Mouse (Mus musculus) testis, adult 2 months (tissue): Measurements from ENCODE around the gene Nup107.

Experiments
- CTCF ChIP-seq: fragments of 200-500 bp; IDR thresholded peaks from 2 replicates; pipeline ENCODE4 v1.5.1; 2012; ENCODE audit warnings: low read depth, mild to moderate bottlenecking, inconsistent platforms, low read length, moderate library complexity; ENCODE audit not compliant: control insufficient read depth, insufficient read depth, insufficient replicate concordance
- POLR2A ChIP-seq: fragments of 200-500 bp; IDR thresholded peaks from 2 replicates; pipeline ENCODE4 v1.6.1; 2012; ENCODE audit warnings: low read depth, mild to moderate bottlenecking, inconsistent platforms, low read length, moderate library complexity; ENCODE audit not compliant: control insufficient read depth

DNA sequence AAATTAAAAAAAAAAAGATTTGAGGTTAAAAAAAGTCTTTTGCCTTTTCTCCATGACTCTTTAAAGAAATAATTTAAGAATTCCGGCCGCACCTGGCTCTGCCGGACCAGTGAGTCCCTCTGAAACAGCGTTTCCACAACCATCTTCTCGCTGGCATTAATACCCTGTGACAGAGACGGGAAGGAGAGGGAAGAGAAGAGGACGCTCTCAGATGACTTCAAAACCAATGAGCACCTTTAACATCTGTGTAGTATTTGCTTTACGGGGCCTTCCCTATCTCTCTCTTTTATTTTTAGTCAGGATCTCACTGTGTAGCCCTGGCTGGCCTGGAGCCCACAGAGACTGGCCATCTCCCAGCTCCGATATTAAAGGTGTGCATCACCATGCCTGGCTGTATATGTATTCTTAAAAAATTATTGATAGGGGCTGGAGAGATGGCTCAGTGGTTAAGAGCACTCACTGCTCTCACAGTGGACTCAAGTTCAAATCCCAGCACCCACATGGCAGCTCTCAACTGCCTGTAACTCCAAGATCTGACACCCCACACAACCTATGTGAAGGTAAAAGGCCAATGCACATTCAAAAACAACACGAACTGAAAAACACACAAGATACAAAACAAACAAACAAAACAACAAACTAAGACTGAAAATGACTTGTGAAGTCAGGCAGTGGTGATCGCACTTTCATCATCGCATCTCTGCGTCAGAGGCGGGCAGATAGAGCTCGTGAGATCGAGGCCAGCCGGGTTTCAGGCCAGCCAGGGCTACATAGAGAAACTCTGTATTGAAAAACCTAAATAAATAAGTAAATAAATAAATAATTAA lies 14.8 kb downstream of the Nup107 start:
- TF ChIP-seq CTCF (no peak), POLR2A (no peak)
